Mouse (Mus musculus) urinary bladder, adult 2 months (tissue): ENCODE results near the gene Tjp1. TPM values are rescaled to one million over a fixed set of nuclear protein-coding genes. Genes with fewer than 3 reads are reported as not detected.

Source experiments
- polyA plus RNA-seq: library from polyadenylated mRNA; depleted of rRNA; stranded (reverse); fragments of >200 nt; gene quantifications from 2 replicates; pipeline ENCODE4 v1.2.3, GENCODE M21; 2012; rRNA removed

Gene Tjp1
- polyA plus RNA-seq, 1 experiment = 71.6 TPM

Other genes starting within 250 kb of the Tjp1 start
- 5.9 and 7.1 TPM in 2 replicates for gene Tarsl2, start 117.1 kb upstream of the Tjp1 start, polyA plus RNA-seq
- 83.6 and 112 TPM in 2 replicates for gene Tm2d3, start 163.4 kb upstream of the Tjp1 start, polyA plus RNA-seq